Mouse (Mus musculus) MEL (cell line): ENCODE results near the gene Diras2.

Experiments
- CTCF ChIP-seq, 3 experiments: IDR thresholded peaks in 2 of 3; conservative IDR thresholded peaks in 1 of 3; 2 replicates each; pipeline ENCODE4 v1.5.1; 2011 to 2012; ENCODE audit warnings: low read length in 3 of 3, low read depth in 2 of 3, mild to moderate bottlenecking in 2 of 3, improper control_type of control experiment in 1 of 3, inconsistent platforms in 1 of 3, mixed read lengths in 1 of 3, moderate library complexity in 1 of 3; ENCODE audit not compliant: control insufficient read depth in 1 of 3, insufficient read depth in 1 of 3, poor library complexity in 1 of 3, severe bottlenecking in 1 of 3
- EP300 ChIP-seq, 2 experiments: IDR thresholded peaks; 2 replicates each; pipeline ENCODE4 v1.6.1; 2011; ENCODE audit warnings: improper control_type of control experiment in 2 of 2, low read length in 2 of 2, low read depth in 1 of 2, mild to moderate bottlenecking in 1 of 2
- HCFC1 ChIP-seq: IDR thresholded peaks from 2 replicates; pipeline ENCODE4 v1.6.1; 2012; ENCODE audit warnings: low read depth, mild to moderate bottlenecking, inconsistent platforms, low read length, improper control_type of control experiment, moderate library complexity
- MAFK ChIP-seq: IDR thresholded peaks from 2 replicates; pipeline ENCODE4 v1.6.1; 2011; ENCODE audit warnings: low read depth, mild to moderate bottlenecking, low read length, improper control_type of control experiment, borderline replicate concordance
- POLR2A ChIP-seq, 2 experiments: IDR thresholded peaks; 2 replicates each; pipeline ENCODE4 v1.6.1; 2011 to 2012; ENCODE audit warnings: low read length in 2 of 2, mild to moderate bottlenecking in 2 of 2, control low read depth in 1 of 2, improper control_type of control experiment in 1 of 2, low read depth in 1 of 2, moderate library complexity in 1 of 2; ENCODE audit not compliant: control insufficient read depth in 1 of 2, insufficient read depth in 1 of 2, poor library complexity in 1 of 2
- SIN3A ChIP-seq: IDR thresholded peaks from 2 replicates; pipeline ENCODE4 v1.6.1; 2012; ENCODE audit warnings: low read length, improper control_type of control experiment, inconsistent platforms
- TAL1 ChIP-seq: IDR thresholded peaks from 2 replicates; pipeline ENCODE4 v1.6.1; 2012; ENCODE audit warnings: mild to moderate bottlenecking, inconsistent platforms, low read length, moderate library complexity, mixed read lengths
- TBP ChIP-seq: IDR thresholded peaks from 2 replicates; pipeline ENCODE4 v1.8.0; 2011; ENCODE audit warnings: low read depth, low read length, improper control_type of control experiment

DNA sequence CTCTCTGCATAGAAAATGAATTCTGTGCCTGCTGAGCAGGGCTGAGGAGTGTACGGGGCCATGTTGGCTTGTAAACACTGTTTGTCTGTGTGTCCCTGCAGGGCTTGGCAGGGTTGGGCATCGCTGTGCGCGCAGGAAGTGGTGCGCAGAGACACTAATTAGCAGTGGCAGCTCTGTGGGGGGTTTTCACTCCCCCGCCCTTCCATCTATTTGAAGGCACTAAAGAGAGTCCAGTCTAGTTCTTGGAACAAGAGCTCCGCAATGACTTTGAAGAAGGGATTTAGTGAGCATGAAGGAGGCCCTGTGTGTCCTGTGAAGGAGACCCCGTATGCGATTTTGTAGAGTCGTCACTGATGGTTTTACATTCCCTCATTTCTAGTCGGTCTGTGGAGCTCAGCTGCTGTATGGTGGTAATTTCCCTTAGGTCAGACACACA is 73.2 kb downstream of the Diras2 start:
- no peak for TF ChIP-seq CTCF (IDR thresholded peaks at IDR 0.05 in 2 of 3, conservative IDR thresholded peaks at IDR 0.05 in 1 of 3; ENCODE audit: control insufficient read depth in 1 of 3, insufficient read depth in 1 of 3, low read depth in 2 of 3, low read length in 3 of 3, poor library complexity in 1 of 3, severe bottlenecking in 1 of 3)
- TF ChIP-seq SIN3A = no peak
- no peak for TF ChIP-seq TBP
- no peak for TF ChIP-seq TAL1
- TF ChIP-seq POLR2A (IDR thresholded peaks at IDR 0.05; ENCODE audit: control insufficient read depth in 1 of 2, insufficient read depth in 1 of 2, low read depth in 1 of 2, low read length in 2 of 2, poor library complexity in 1 of 2) = no peak
- no peak for TF ChIP-seq MAFK
- no peak for TF ChIP-seq EP300 (IDR thresholded peaks at IDR 0.05; ENCODE audit: low read depth in 1 of 2, low read length in 2 of 2)
- no peak for TF ChIP-seq HCFC1
